Mouse (Mus musculus): Measurements from ENCODE around the gene Tha1.

- TF ChIP-seq CTCF (IDR thresholded peaks at IDR 0.05; ENCODE audit: borderline replicate concordance, insufficient read depth, low read depth, low read length), result no peak
- TF ChIP-seq POLR2A (IDR thresholded peaks at IDR 0.05; ENCODE audit: borderline replicate concordance, insufficient read depth, low read length), result no peak
Observed at GRCm38 (mm10) chr11:117892199-117892598, 18.9 kb upstream of the Tha1 start.
